Mouse (Mus musculus) midbrain, embryonic 11.5 days (tissue): ENCODE measurements around the gene Gpank1. TPM values are rescaled to one million over a fixed set of nuclear protein-coding genes. Genes with fewer than 3 reads are reported as not detected.

Experiments
- ATAC-seq: fragments of 200-750 bp; cut with Nextera tagmentation; 2 replicates; pipeline ENCODE4 v1.8.0; 2017; ENCODE audit warnings: moderate TSS enrichment, moderate library complexity; ENCODE audit not compliant: low FRiP score
- DNase-seq: peaks from one replicate; pipeline ENCODE4 v3.0.0; 2015; ENCODE audit warnings: low spot score; ENCODE audit errors: missing footprints
- H3K27ac ChIP-seq: fragments of 300-500 bp; sonication (generic); 2 replicates; pipeline ENCODE4 v1.5.1; 2014; ENCODE audit warnings: low read depth, low read length
- H3K27me3 ChIP-seq: fragments of 300-500 bp; sonication (generic); 2 replicates; pipeline ENCODE4 v1.6.1; 2014; ENCODE audit warnings: mild to moderate bottlenecking, low read length, moderate library complexity, mixed read lengths; ENCODE audit not compliant: control insufficient read depth, insufficient read depth
- H3K36me3 ChIP-seq: fragments of 300-500 bp; sonication (generic); 2 replicates; pipeline ENCODE4 v1.6.1; 2014; ENCODE audit warnings: mild to moderate bottlenecking, low read length, moderate library complexity, mixed read lengths; ENCODE audit not compliant: control insufficient read depth, insufficient read depth
- H3K4me1 ChIP-seq: fragments of 300-500 bp; sonication (generic); 2 replicates; pipeline ENCODE4 v1.6.1; 2014; ENCODE audit warnings: low read length; ENCODE audit not compliant: control insufficient read depth, insufficient read depth
- H3K4me2 ChIP-seq: fragments of 300-500 bp; sonication (generic); 2 replicates; pipeline ENCODE4 v1.6.1; 2014; ENCODE audit warnings: mild to moderate bottlenecking, moderate library complexity
- H3K4me3 ChIP-seq: fragments of 300-500 bp; sonication (generic); 2 replicates; pipeline ENCODE4 v1.5.1; 2014; ENCODE audit warnings: low read depth, low read length
- H3K9ac ChIP-seq: fragments of 300-500 bp; sonication (generic); 2 replicates; pipeline ENCODE4 v1.6.1; 2014; ENCODE audit warnings: low read length
- H3K9me3 ChIP-seq: fragments of 300-500 bp; sonication (generic); 2 replicates; pipeline ENCODE4 v1.6.1; 2016; ENCODE audit warnings: low read length; ENCODE audit not compliant: control insufficient read depth
- WGBS: fragments of 180-500 bp; shearing (Covaris S2); extraction: QIAGEN DNeasy Blood & Tissue Kit; methylation state at CpG from one replicate; pipeline ENCODE4 v1.1.7; 2014; 5-methylcytosine and 5-hydroxymethylcytosine counted together
- polyA plus RNA-seq: library from polyadenylated mRNA; unstranded; fragments of >200 nt; fragmentation: Nextera tagmentation; extraction: Ambion mirVana; gene quantifications from 2 replicates; pipeline ENCODE4 v1.2.1, GENCODE M21; 2014

Gpank1 gene
- polyA plus RNA-seq, 1 experiment from 2014 or later, result 26.3 TPM

- Histone ChIP-seq H3K36me3 (peaks cover 72% of the 10 kb centered on the region), H3K4me3 (no peak overlapping the region)
- 96% methylated on average over 16 of the region's 16 CpGs for WGBS
Observed at GRCm38 (mm10) chr17:35158850-35159593, 37.8 kb downstream of the Gpank1 start.

GRCm38 (mm10) chr17:35159638-35160037 is 38.4 kb downstream of the Gpank1 start:
- WGBS, result 90% methylated on average over 7 of the region's 7 CpGs
- Histone ChIP-seq H3K9ac (no peak overlapping the region), H3K27me3 (no peaks in the 10 kb centered on the region), H3K4me3 (no peak overlapping the region), H3K4me1 (peaks cover 13% of the 10 kb centered on the region), H3K27ac (no peak overlapping the region), H3K4me2 (no peak overlapping the region), H3K36me3 (peaks cover 66% of the 10 kb centered on the region), H3K9me3 (no peaks in the 10 kb centered on the region)
- no peak for DNase-seq
- ATAC-seq, result no peak

More at GRCm38 (mm10) chr17:35158850-35159593, 37.8 kb downstream of the Gpank1 start:
- peaks cover 13% of the 10 kb centered on the region for H3K4me1 ChIP-seq
- ATAC-seq, result no peak
- H3K9ac ChIP-seq, result no peak overlapping the region
- H3K27ac ChIP-seq, result no peak overlapping the region
- H3K9me3 ChIP-seq, result no peaks in the 10 kb centered on the region
- no peak overlapping the region for H3K4me2 ChIP-seq
- DNase-seq, result no peak
- H3K27me3 ChIP-seq, result no peaks in the 10 kb centered on the region

GRCm38 (mm10) chr17:35161421-35161820 is 40.2 kb downstream of the Gpank1 start:
- no peak for DNase-seq
- H3K4me2 ChIP-seq, result no peak overlapping the region
- WGBS, result 86% methylated on average over 11 of the region's 11 CpGs
- no peak for ATAC-seq
- no peak overlapping the region for H3K9ac ChIP-seq
- no peaks in the 10 kb centered on the region for H3K27me3 ChIP-seq
- no peak overlapping the region for H3K27ac ChIP-seq
- H3K4me1 ChIP-seq, result peaks cover 19% of the 10 kb centered on the region
- no peaks in the 10 kb centered on the region for H3K9me3 ChIP-seq
- peaks cover 52% of the 10 kb centered on the region for H3K36me3 ChIP-seq
- no peak overlapping the region for H3K4me3 ChIP-seq

GRCm38 (mm10) chr17:35162121-35162520 is 40.9 kb downstream of the Gpank1 start:
- whole genome bisulfite sequencing, result 80% methylated on average over 14 of the region's 14 CpGs
- Histone ChIP-seq H3K4me2 (peak overlapping the region; percentile 97; the same call in 1 of the 2 replicates), H3K27ac (no peak overlapping the region), H3K9ac (peak overlapping the region; percentile 100; the same call in 1 of the 2 replicates), H3K4me3 (peak overlapping the region; percentile 100; the same call in 1 of the 2 replicates), H3K9me3 (no peaks in the 10 kb centered on the region), H3K4me1 (peaks cover 19% of the 10 kb centered on the region), H3K27me3 (no peaks in the 10 kb centered on the region), H3K36me3 (peaks cover 46% of the 10 kb centered on the region)
- no peak for ATAC-seq
- no peak for DNase-seq

GRCm38 (mm10) chr17:35162730-35163129 is 41.5 kb downstream of the Gpank1 start:
- H3K4me2 ChIP-seq, result peak overlapping the region; percentile 97
- 67% methylated on average over 12 of the region's 12 CpGs for WGBS
- peaks cover 19% of the 10 kb centered on the region for H3K4me1 ChIP-seq
- no peaks in the 10 kb centered on the region for H3K9me3 ChIP-seq
- H3K36me3 ChIP-seq, result peaks cover 40% of the 10 kb centered on the region
- DNase-seq (no peak), ATAC-seq (no peak)
- H3K27ac ChIP-seq, result no peak overlapping the region
- H3K4me3 ChIP-seq, result peak overlapping the region; percentile 100
- H3K9ac ChIP-seq, result peak overlapping the region; percentile 100
- H3K27me3 ChIP-seq, result no peaks in the 10 kb centered on the region

GRCm38 (mm10) chr17:35163326-35164081 is 42.2 kb downstream of the Gpank1 start:
- DNase-seq, result no peak
- Histone ChIP-seq H3K9ac (peak overlapping the region; percentile 100), H3K27ac (peak overlapping the region; percentile 93), H3K4me3 (peak overlapping the region; percentile 100), H3K9me3 (no peaks in the 10 kb centered on the region), H3K27me3 (no peaks in the 10 kb centered on the region), H3K4me1 (peaks cover 19% of the 10 kb centered on the region), H3K36me3 (peaks cover 33% of the 10 kb centered on the region), H3K4me2 (peak overlapping the region; percentile 97)
- no peak for ATAC-seq
- WGBS, result 26% methylated on average over 8 of the region's 8 CpGs

GRCm38 (mm10) chr17:35164218-35164567 is 42.9 kb downstream of the Gpank1 start:
- peaks cover 19% of the 10 kb centered on the region for H3K4me1 ChIP-seq
- no peaks in the 10 kb centered on the region for H3K9me3 ChIP-seq
- ATAC-seq (no peak), DNase-seq (no peak)
- WGBS, result under 1% methylated on average over 24 of the region's 28 CpGs
- no peaks in the 10 kb centered on the region for H3K27me3 ChIP-seq
- peaks cover 26% of the 10 kb centered on the region for H3K36me3 ChIP-seq
- H3K27ac ChIP-seq, result peak overlapping the region; percentile 93
- peak overlapping the region; percentile 97 for H3K4me2 ChIP-seq
- H3K9ac ChIP-seq, result peak overlapping the region; percentile 100
- H3K4me3 ChIP-seq, result peak overlapping the region; percentile 100

- WGBS, result under 1% methylated on average over 50 of the region's 89 CpGs
- peak within 1 kb of the TSS; percentile 97 for H3K27ac ChIP-seq
- H3K4me2 ChIP-seq, result peak within 1 kb of the TSS; percentile 97
- H3K36me3 ChIP-seq, result peaks cover 24% of the 10 kb centered on the region
- ATAC-seq (peak; percentile 96), DNase-seq (peak; percentile 100)
- H3K4me3 ChIP-seq, result peak within 1 kb of the TSS; percentile 100
- no peaks in the 10 kb centered on the region for H3K9me3 ChIP-seq
- H3K9ac ChIP-seq, result peak within 1 kb of the TSS; percentile 100
- H3K4me1 ChIP-seq, result peaks cover 19% of the 10 kb centered on the region
- H3K27me3 ChIP-seq, result no peaks in the 10 kb centered on the region
Observed at GRCm38 (mm10) chr17:35164568-35165450, 43.6 kb downstream of the Gpank1 start, which contains the start of gene Prrc2a. Prrc2a (minus strand) TSS chr17:35164897.
